Mouse (Mus musculus): ENCODE data around the gene Polr2l.
A peak's percentile ranks its signal among the peaks of the same experiment; 100 is the strongest.

Gene Polr2l

GRCm38 (mm10) chr7:141484186-141485120 is 9.5 kb upstream of the Polr2l start:
- peak; percentile 59 to 64 for DNase-seq

- no peak for DNase-seq
Measured at GRCm38 (mm10) chr7:141483114-141483653, 8.3 kb upstream of the Polr2l start.

DNA sequence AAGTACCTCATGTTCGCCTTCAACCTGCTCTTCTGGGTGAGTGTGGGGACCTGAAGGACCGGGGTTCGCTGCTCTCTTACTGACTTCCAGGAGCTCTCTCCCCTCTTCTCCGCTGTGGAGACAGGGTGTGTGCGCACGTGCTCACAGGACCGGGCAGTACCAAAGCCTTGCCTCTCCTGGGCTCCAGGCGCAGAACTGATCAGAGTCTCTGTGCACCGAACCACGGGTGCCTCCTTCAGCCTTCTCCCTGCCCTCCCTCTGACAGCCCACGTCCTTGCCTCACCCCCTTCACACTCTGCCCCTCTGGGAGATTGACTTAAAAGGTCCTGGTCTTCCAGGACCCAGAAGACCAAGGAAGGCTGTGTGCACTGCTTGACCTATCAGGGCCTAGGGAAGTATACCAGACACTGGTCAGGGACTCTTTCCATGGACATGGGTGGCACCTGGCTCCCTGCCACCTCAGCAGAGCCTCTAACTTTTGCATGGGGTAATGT is 7.6 kb upstream of the Polr2l start:
- peak; percentile 55 to 65 for DNase-seq

DNA sequence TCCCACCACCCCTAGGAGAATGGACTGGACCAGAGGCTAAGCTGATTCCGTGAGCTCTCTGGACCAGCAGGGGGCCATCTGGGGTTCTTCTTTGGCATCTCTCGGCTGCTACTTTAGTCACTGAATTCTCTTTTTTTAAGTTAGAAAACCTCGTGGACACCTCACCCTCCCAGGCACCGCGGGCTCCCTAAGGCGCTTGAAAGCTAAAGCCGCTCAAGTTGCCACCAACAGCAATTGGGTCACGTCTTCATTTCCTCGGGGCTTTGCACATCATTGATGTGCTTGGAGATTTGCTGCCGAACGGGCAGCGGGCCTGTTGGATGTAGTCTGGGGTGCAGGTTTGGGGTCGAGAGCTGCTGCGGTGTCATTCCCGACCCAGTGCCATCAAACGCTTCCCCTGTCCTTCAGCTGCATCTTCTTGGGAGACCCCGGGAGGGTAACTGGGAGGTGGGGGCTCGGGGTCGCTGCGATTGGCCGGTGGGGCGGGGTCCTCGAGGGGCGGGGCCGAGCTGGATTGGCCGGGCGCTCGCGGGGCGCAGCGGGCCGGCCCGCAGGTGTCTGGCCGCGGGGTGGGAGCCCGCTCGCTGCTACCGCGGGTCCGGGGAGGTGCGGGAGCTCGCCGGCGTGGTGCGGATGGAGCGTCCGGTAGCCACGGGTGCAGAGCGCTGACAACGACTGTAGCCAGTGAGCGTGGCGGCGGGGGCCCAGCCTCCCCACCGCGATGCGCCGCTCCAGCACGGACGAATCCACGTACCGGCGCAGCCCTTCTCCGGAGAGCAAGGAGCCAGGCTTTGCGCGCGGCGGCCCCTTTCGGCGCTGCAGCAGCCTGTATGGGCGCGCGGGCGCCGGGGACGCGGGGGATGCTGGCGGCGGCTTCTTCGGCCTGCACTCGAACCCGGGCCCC is 6.8 kb upstream of the Polr2l start:
- peak; percentile 68 to 79 for DNase-seq

DNA sequence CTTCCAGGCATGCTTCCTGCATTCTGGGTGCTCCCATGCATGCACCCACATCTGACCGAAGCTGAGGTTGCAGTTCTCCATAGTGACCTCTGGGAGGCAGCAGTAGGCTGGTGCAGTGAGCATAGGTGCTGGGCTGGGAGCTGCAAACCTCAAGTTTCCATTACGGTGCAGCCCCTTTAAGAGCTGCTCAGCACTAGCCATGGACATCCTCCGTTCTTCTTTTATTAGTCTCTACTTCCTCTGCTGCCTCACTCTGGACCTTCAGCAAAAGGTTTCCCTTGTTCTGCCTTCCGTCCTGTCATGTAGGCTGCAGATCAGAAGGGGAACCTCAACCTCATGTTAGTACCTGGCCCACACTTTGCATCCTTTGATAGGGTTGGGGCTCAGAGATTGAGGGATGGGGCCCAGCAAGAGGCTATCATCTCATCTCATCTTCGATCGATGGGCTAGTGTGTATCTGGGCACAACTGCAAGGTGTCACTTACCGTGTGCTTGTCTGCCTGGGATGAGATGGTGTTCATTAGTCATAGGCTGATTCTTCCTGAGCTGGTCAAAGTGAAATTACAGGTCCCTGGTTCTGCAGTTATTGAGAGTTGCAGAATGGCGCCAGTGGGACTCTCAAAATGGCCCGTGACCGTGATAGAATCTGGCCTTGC is 6.0 kb upstream of the Polr2l start:
- peak; percentile 87 for DNase-seq

GRCm38 (mm10) chr7:141478270-141478748 is 3.4 kb upstream of the Polr2l start:
- no peak for DNase-seq

- no peak for DNase-seq
Measured at GRCm38 (mm10) chr7:141477578-141478269, 2.8 kb upstream of the Polr2l start.

- DNase-seq, result no peak
Measured at GRCm38 (mm10) chr7:141476981-141477370, 2.0 kb upstream of the Polr2l start.

GRCm38 (mm10) chr7:141476226-141476980 is 1.5 kb upstream of the Polr2l start:
- DNase-seq, result peak in 1 of 2 experiments; percentile 52

GRCm38 (mm10) chr7:141475805-141476158 is 850 bp upstream of the Polr2l start:
- DNase-seq, result no peak

DNA sequence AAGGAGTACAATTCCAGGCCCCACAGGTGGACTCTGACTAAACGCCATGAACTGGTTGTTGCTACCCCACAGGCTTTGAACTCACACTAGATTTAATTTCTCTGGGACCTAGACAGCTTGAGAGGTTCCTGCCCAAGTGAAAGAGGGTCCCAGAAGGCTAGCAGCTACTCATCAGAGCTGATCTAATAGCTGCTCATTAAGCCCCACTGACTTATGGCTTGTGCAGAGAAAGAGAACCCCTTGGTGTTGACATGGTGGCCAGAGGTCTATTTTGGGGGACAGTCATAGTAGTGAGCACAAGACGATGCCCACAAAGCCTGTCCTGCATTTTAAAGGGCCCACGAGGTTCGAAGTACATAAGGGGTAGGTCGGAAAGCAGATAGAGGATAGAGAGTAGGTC is 772 bp downstream of the Polr2l start:
- no peak for DNase-seq

DNA sequence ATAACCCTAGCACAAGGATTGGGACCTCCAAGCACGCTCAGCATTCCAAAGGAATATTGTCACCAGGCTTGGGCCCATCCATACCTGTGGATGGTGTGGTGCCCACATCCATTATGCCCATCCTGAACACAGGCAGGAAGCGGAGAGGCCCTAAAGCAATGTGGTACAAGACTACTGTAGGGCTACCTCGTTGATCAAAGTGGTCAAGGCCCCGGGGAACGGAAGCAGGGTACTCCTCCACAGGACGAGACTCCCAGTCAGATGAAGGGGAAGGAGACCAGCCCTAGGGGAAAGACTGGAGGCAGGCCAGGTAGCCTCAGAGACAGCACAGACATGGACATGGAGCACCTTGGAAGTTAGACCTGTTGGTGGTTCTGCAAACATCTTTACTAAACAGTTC is 2.2 kb downstream of the Polr2l start:
- DNase-seq, result no peak

GRCm38 (mm10) chr7:141472226-141472625 is 2.7 kb downstream of the Polr2l start:
- DNase-seq, result no peak

GRCm38 (mm10) chr7:141471236-141471635 is 3.7 kb downstream of the Polr2l start:
- no peak for DNase-seq

DNA sequence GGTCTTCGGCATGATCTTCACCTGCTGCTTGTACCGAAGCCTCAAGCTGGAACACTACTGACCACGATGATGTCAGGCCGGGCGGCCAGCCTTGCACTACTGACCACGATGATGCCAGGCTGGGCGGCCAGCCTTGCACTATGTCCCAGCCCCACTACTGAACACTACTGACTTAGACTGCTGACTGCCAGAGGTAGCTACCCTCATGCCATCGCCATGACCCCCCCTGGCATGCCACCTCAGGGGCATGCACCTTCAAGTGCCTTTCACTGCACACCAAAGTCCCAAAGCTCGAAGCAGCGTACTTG is 4.3 kb downstream of the Polr2l start:
- DNase-seq, result peak in 1 of 2 experiments; percentile 4

GRCm38 (mm10) chr7:141469901-141470636 is 4.9 kb downstream of the Polr2l start:
- DNase-seq, result peak; percentile 19 to 22

GRCm38 (mm10) chr7:141469352-141469751 is 5.6 kb downstream of the Polr2l start:
- DNase-seq, result no peak

- DNase-seq, result peak; percentile 56 to 69
Measured at GRCm38 (mm10) chr7:141468522-141469211, 6.3 kb downstream of the Polr2l start.

DNA sequence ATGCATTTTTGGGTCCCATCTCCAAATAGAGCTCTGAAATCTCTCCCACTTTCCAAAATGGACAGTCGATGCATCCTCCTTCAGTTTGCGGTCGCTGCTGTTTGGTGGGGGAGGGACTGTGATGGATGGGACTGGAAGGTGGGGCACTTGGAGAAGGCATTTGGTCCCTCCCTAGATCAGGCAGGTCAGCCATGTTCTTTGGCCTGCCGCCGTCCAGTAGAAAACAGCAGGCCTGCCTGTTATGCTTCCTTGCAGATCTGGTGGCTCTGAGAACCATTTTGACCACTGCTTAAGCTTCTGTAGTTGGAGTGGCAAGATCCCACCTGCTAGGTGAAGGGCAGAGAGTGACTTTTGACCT is 6.8 kb downstream of the Polr2l start:
- no peak for DNase-seq

Data from cerebellum, adult 18-20 months (tissue).